Mouse (Mus musculus) thymus, postnatal 0 days (tissue): ENCODE measurements at regions not wholly inside any gene's neighbourhood (a gene's known extent, or its start where the extent isn't known, plus 50 kb on each side); places are given as distances from the start of the nearest gene placed in this dataset.

ENCODE experiments used
- DNase-seq: peaks from one replicate; pipeline ENCODE4 v3.0.0-alpha.2; 2015; ENCODE audit warnings: low spot score

- DNase-seq, result no peak
Measured at GRCm38 (mm10) chr12:70712322-70713024, 112.8 kb upstream of the Frmd6 start.

- no peak for DNase-seq
Measured at GRCm38 (mm10) chr12:70713499-70714280, 111.6 kb upstream of the Frmd6 start.

DNA sequence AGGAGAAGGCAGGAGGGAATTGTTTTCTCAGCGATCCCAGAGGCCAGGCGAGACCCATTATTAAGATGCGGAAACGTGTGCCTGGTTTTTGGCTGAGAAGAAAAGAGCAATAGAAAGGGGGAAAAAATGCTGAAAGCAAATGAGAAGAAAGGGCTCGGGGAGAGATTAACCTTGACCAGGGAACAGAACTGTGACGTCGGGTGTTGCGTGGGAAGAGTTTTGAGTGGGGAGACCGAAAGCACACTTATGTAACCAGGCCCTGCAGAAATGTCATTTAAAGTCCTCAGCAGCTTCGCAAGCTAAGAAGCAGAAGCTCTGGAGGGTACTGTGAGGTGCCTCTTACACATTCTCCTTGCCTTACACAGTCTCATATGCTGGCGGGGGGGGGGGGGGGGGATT is 111.0 kb upstream of the Frmd6 start:
- no peak for DNase-seq

DNA sequence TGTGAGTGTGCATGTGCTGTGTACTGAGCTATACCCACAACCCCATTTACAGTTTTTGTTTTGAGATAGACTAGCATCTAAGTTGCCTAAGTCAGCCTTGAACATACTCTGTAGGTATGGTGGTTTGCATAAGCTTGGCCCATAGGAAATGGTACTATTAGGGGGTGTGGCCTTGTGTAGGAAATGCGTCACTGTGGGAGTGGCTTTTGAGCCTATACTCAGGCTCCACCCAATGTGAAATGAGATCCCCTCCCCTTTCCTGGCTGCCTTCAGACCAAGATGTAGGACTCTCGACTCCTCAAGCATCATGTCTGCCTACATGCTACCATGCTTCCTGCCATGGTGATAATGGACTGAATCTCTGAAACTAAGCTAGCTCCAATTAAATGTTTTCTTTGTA is 109.5 kb upstream of the Frmd6 start:
- no peak for DNase-seq

GRCm38 (mm10) chr12:70718602-70719001 is 106.7 kb upstream of the Frmd6 start:
- DNase-seq, result no peak

GRCm38 (mm10) chr12:70719255-70719654 is 106.1 kb upstream of the Frmd6 start:
- DNase-seq, result no peak

DNA sequence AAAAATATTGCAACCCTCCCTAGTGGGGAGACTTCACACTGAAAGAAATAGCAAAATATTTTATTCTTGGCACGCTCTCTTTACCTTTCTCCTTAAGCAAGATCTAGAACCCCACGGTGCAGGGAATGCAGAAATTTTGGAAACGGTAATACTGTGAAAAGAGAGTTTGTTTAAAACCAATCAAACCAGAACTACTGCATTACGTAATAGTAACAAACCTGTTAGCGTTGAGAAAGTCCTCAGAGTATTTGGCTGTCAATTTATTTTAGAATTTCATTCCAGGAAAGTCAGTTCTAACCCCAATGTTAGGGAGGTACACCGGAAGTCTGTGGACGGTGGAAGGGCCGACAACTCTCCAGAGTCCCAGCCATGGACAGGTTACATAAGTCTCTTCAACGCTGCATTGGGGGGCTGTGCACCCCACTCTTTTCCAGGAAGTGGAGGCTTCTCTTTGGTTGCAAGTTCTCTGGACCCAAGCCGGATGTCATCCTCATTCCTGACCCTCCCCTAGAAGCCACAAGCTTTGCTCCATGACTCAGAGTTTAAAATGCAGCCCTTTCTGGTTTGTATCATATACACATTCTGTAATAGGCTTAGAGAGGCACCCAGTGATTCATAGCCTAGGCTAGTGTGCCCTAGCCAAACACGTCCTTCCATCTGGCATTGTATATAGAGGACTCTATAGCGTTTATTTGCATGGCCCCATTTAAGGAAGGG is 105.0 kb upstream of the Frmd6 start:
- DNase-seq, result no peak

- DNase-seq, result no peak
Measured at GRCm38 (mm10) chr12:70725326-70725725, 100.0 kb upstream of the Frmd6 start.

GRCm38 (mm10) chr12:70727496-70728259 is 97.6 kb upstream of the Frmd6 start:
- DNase-seq, result no peak

GRCm38 (mm10) chr12:70728407-70728806 is 96.9 kb upstream of the Frmd6 start:
- DNase-seq, result no peak

- no peak for DNase-seq
Measured at GRCm38 (mm10) chr12:70729961-70730360, 95.4 kb upstream of the Frmd6 start.

DNA sequence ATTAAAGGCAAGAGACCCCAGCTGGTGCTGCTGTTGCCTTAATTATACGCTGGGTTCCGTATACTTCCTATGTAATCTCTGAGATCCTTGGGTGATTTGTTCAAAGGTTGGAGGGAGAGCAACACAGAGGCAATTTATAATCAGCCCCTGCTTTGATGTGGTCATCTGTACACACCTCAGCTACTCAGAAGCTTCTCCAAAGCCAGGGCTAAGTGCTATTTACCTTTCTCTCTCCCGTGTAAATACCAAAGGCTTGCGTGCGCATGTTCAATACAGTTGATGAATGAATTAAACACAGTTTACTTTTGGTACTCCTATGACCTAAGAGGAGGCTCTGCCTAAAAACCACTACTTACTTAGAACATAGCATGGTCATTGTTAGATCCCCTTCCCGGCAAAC is 93.8 kb upstream of the Frmd6 start:
- DNase-seq, result no peak

DNA sequence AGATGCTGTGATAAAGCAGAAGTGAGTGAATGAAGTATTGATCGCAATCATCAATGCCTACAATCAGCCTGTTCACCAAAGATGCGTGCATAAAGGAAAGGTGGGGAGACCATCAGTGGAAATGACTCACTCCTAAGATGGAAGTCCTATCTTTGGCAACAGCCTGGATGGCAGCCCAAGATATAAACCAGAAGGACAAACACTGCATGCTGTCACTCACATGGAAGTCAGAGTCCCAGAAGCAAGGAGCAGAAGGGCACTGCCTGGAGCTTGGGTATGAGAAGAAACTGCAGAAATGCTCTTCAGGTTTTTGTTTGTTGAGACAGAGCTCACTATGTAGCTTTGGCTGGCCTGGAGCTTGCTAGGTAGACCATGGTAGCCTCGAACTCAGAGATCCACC is 92.7 kb upstream of the Frmd6 start:
- no peak for DNase-seq

DNA sequence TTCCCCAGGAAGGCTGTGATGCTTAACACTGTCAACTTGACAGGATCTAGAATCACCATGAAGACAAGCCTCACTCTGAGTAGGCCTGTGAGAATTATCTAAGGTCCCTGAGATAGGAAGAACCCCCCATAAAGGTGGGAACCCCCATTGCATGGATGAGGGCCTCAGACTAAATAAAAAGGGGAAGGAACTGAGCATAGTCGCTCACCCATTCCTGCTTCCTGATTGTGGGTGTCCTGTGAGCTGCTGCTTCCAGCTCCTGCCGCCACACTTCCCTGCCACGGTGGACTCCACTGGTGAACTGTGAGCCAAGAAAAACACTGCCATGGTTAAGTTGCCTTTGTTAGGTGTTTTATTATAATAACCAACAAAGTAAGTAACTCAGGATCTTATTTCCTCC is 86.8 kb upstream of the Frmd6 start:
- DNase-seq, result no peak

GRCm38 (mm10) chr12:70739316-70739715 is 86.0 kb upstream of the Frmd6 start:
- DNase-seq, result no peak

DNA sequence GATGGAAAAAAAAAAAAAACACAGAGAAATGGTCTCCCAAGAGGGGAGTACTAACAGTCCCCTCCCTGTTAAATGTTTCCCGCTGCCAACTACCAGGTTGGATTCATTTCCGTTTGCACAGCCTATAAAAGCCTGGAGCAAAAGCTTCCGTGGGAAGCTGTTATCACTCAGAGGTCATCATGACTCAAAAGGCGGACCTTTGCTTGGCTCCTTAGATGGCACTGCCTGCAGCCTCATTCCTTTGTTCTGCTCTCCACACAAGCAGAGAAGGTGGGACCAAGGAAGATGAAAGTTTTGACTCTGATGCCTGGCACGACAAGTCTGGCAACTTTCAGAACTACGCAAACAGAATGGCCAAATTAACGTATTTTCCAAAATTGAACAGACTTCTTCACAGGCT is 85.5 kb upstream of the Frmd6 start:
- no peak for DNase-seq

- DNase-seq, result no peak
Measured at GRCm38 (mm10) chr12:70742836-70743235, 82.5 kb upstream of the Frmd6 start.

DNA sequence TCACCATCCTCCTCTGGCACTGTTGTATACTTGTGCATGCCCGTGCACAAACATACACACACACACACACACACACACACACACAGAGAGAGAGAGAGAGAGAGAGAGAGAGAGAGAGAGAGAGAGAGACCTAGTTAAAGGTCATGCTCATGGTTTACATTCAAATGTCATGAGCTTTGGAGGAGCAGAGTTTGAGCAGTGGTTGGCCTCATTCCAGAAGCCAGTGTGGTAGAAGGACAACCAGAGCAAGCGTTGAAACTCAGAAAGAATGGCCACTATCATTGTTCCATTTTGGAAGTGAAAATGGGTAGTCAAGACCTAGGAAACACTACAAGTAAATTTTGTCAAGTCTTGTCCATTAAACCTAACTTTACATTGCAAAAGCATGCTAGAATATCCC is 79.6 kb upstream of the Frmd6 start:
- DNase-seq, result no peak

DNA sequence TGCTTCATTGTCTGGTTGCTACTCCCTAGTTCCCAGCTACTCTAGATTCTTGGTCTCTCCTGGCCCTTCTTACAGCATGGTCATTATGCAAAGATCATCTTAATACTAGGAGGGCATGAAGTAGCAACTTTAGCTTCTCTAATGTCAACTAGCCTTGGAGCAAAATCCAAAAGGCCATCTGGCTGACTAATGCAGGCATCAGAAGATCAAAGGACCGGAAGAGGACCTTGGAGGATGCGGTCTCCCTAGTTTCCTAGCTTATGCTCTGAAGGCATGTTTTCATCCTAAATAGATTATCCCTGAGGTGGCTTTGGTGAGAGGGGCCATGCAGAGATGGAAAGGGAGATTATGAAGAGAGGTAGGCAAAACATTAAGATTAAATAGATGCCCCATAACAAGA is 75.7 kb upstream of the Frmd6 start:
- DNase-seq, result no peak

DNA sequence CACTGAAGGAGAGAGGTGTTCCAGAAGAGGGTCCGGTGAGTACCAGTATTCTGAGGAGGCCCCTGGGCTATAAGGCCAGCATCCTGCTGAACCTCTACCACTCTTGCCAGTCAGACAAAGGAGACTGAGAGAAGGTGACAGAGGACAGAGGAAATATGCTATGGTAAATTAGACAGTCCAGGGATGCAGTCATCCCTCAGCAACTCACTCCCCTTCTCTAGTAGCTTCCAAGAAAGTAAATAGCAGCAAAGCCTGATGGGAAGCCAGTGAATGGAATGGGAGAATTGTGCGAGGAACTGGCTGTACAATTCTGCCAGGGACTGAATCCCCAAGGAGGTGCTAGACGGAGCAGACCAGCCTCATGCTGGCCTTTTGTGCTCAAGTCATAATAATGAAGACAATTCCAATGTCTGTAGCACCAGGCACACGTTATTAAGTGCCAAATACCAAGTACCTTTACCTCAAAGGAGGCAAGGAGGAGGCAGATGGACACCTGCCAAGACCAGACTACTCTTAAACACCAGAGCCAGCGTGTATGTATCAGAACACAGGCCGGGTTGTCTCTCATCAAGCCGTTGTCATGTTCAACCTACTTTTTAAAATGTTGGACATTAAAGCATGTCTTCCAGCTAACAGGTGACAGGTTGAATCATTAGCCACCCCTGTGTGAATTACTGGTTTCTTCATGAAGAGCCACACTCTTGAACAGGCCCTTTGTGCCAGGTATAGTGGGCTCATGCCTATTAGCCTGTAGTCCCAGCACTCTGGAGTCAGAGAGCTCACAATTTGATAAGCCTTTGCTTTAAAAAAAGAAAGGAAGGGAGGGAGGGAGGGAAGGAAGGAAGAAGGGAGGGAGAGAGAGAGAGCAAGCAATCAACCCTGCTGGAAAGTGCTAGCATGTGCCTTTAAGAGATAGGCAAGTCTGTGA is 74.4 kb upstream of the Frmd6 start:
- DNase-seq, result no peak
